23 mouse cellular contexts compared by ENCODE assay signal in the genomic region with DNA sequence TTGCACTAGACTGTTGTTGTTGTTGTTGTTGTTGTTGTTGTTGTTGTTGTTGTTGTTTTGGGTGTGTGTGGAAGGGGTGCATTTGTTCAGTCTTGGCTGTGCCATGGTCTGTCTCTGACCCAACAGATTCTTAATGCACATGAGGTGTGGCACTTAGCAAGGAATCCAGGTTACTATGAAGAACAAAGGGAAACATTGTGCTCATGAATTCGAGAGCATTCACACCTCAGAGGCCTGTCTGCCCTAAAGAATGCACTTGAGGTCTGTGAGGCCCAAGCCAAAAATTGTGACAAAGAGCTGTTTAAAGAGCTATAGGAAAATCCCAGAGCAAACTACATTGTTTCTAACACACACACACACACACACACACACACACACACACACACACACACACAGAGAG.
A peak's percentile ranks its signal among the peaks of the same experiment; 100 is the strongest.
DNase-seq lines count a peak whose midpoint lies in the region; ATAC-seq lines count a peak whose summit lies in the region.
"Had no signal": no experiment of that assay in that cellular context is flagged by ENCODE, and none has a peak within 500 bp of the region (broad histone marks: within the 10 kb centered on the region; RNA-seq: fewer than 3 reads in every experiment).

No protein-coding gene starts in this region.

- peaks cover 24% of the 10 kb centered on the region for H3K4me1 ChIP-seq in lung, embryonic 15.5 days
- H3K4me1 ChIP-seq in limb, embryonic 12.5 days (replicated peaks), result peaks cover 32% of the 10 kb centered on the region
- H3K4me1 ChIP-seq in midbrain, embryonic 10.5 days, result 0 out of 2 replicates have a peak, but pooled peaks cover 2% of the 10 kb centered on the region

- 33% methylated on average over 1 of the region's 1 CpGs for WGBS in lung, embryonic 15.5 days
- 48% methylated on average over 1 of the region's 1 CpGs for WGBS in limb, embryonic 12.5 days
- 74% methylated on average over 1 of the region's 1 CpGs for WGBS in midbrain, embryonic 10.5 days

- ATAC-seq in lung, embryonic 15.5 days (ENCODE audit: borderline replicate concordance, extremely low read depth, low FRiP score, low TSS enrichment), result peak; percentile 71
- ATAC-seq in limb, embryonic 12.5 days (ENCODE audit: insufficient number of reproducible peaks, insufficient read depth, low FRiP score, low TSS enrichment, low read depth), result no peak
- ATAC-seq: activated CD4-positive, CD25-positive, alpha-beta regulatory T cell, adult 4 months; forebrain, embryonic 13.5 days; forebrain, postnatal 0 days had no signal

- H3K27ac ChIP-seq in lung, embryonic 15.5 days, result peak overlapping the region; percentile 64
- peak overlapping the region; percentile 8 for H3K27ac ChIP-seq in limb, embryonic 12.5 days
- H3K27ac ChIP-seq in midbrain, embryonic 10.5 days (replicated peaks), result no peak overlapping the region
- H3K27ac ChIP-seq: embryonic facial prominence, embryonic 10.5 days; forebrain, embryonic 13.5 days; gastrocnemius, adult 2 months; heart, embryonic 10.5 days; hindbrain, embryonic 13.5 days had no signal

- H3K4me2 ChIP-seq in lung, embryonic 15.5 days, result no peak overlapping the region
- H3K4me2 ChIP-seq in limb, embryonic 12.5 days, result no peak overlapping the region
- H3K4me2 ChIP-seq: forebrain, embryonic 13.5 days; hindbrain, embryonic 13.5 days had no signal

- DNase-seq in lung, postnatal 14 days, result no peak
- peak; percentile 18 for DNase-seq in ES-CJ7 (ENCODE audit: low read depth, low spot score)
- peak; percentile 45 for DNase-seq in R1 (ENCODE audit: low read depth, low spot score)
- no peak for DNase-seq in cerebellum, postnatal 4 days (ENCODE audit: low spot score in 2 of 2)
- DNase-seq in midbrain, embryonic 10.5 days (ENCODE audit: low spot score), result no peak
- DNase-seq: adrenal gland, adult 2 months; adrenal gland, postnatal 25 days; cerebellum, adult 18-20 months; cerebellum, adult 9-11 months; cerebellum, postnatal 36 days; forebrain, postnatal 0 days; gastrocnemius, adult 2 months; gastrocnemius, postnatal 25 days; heart, adult 18-20 months; heart, postnatal 10 days had no signal

- no peak overlapping the region for H3K4me3 ChIP-seq in lung, embryonic 15.5 days
- H3K4me3 ChIP-seq in limb, embryonic 12.5 days (replicated peaks), result no peak overlapping the region
- H3K4me3 ChIP-seq in midbrain, embryonic 10.5 days, result no peak overlapping the region
- H3K4me3 ChIP-seq: embryonic facial prominence, embryonic 10.5 days; forebrain, embryonic 13.5 days; gastrocnemius, adult 2 months; heart, embryonic 10.5 days; hindbrain, embryonic 13.5 days had no signal

- H3K9me3 ChIP-seq in lung, embryonic 15.5 days, result no peaks in the 10 kb centered on the region
- H3K9me3 ChIP-seq in limb, embryonic 12.5 days, result no peaks in the 10 kb centered on the region
- no peaks in the 10 kb centered on the region for H3K9me3 ChIP-seq in midbrain, embryonic 10.5 days (replicated peaks)
- H3K9me3 ChIP-seq: embryonic facial prominence, embryonic 10.5 days; forebrain, embryonic 13.5 days; heart, embryonic 10.5 days; hindbrain, embryonic 13.5 days had no signal

- H3K9ac ChIP-seq in lung, embryonic 15.5 days, result no peak overlapping the region
- H3K9ac ChIP-seq in limb, embryonic 12.5 days (replicated peaks), result no peak overlapping the region
- H3K9ac ChIP-seq: forebrain, embryonic 13.5 days; forebrain, postnatal 0 days; hindbrain, embryonic 13.5 days had no signal

- no peaks in the 10 kb centered on the region for H3K27me3 ChIP-seq in lung, embryonic 15.5 days
- no peaks in the 10 kb centered on the region for H3K27me3 ChIP-seq in limb, embryonic 12.5 days
- no peaks in the 10 kb centered on the region for H3K27me3 ChIP-seq in midbrain, embryonic 10.5 days (ENCODE audit: low read depth, poor library complexity, severe bottlenecking)
- H3K27me3 ChIP-seq: CH12.LX; forebrain, embryonic 13.5 days; hindbrain, embryonic 13.5 days had no signal

- H3K36me3 ChIP-seq in lung, embryonic 15.5 days, result no peaks in the 10 kb centered on the region
- no peaks in the 10 kb centered on the region; the same call in 1 of the 2 replicates for H3K36me3 ChIP-seq in limb, embryonic 12.5 days
- no peaks in the 10 kb centered on the region for H3K36me3 ChIP-seq in midbrain, embryonic 10.5 days
- H3K36me3 ChIP-seq: embryonic facial prominence, embryonic 10.5 days; heart, embryonic 10.5 days; hindbrain, embryonic 13.5 days had no signal

Comparison
In these comparisons a context has a peak if more than half of its experiments do, and no peak if none do; other contexts are left out.
1. DNase-seq: peak in ES-CJ7 (single experiment) and R1 (single experiment); none in lung, postnatal 14 days (single experiment), cerebellum, postnatal 4 days (0 of 2) and midbrain, embryonic 10.5 days (single experiment).